Mouse (Mus musculus): ENCODE measurements at regions not wholly inside any gene's neighbourhood (a gene's known extent, or its start where the extent isn't known, plus 50 kb on each side); places are given as distances from the start of the nearest gene placed in this dataset.

GRCm38 (mm10) chr4:45586310-45586709 is 54.0 kb upstream of the Shb start:
- TF ChIP-seq CTCF (IDR thresholded peaks at IDR 0.05; ENCODE audit: extremely low read depth, insufficient read depth, insufficient read length, insufficient replicate concordance) (no peak), POLR2A (IDR thresholded peaks at IDR 0.05; ENCODE audit: low read depth, low read length) (no peak)
